Mouse (Mus musculus) spleen, adult 2 months (tissue): Measurements from ENCODE around the gene Gpr153. TPM values are rescaled to one million over a fixed set of nuclear protein-coding genes. Genes with fewer than 3 reads are reported as not detected.

ENCODE experiments used
- DNase-seq, 2 experiments: peaks; one replicate each; pipeline versions ENCODE4 v3.0.0 to v3.0.0-alpha.2; 2012 to 2021; ENCODE audit warnings: low spot score in 2 of 2, low read depth in 1 of 2
- H3K27ac ChIP-seq: fragments of 200-500 bp; 2 replicates; pipeline ENCODE4 v1.5.1; 2012; ENCODE audit warnings: low read length, inconsistent platforms; ENCODE audit not compliant: insufficient read depth
- H3K27me3 ChIP-seq: fragments of 200-500 bp; 2 replicates; pipeline ENCODE4 v1.6.1; 2012; ENCODE audit warnings: mild to moderate bottlenecking, moderate library complexity, low read length, inconsistent platforms; ENCODE audit not compliant: control insufficient read depth, insufficient read depth
- H3K36me3 ChIP-seq: fragments of 200-500 bp; 2 replicates; pipeline ENCODE4 v1.6.1; 2012; ENCODE audit warnings: mild to moderate bottlenecking, low read length, inconsistent platforms; ENCODE audit not compliant: control insufficient read depth, insufficient read depth
- H3K4me1 ChIP-seq: fragments of 200-500 bp; 2 replicates; pipeline ENCODE4 v1.6.1; 2011; ENCODE audit warnings: inconsistent platforms; ENCODE audit not compliant: control insufficient read depth, insufficient read depth, insufficient read length
- H3K4me3 ChIP-seq: fragments of 200-500 bp; 2 replicates; pipeline ENCODE4 v1.5.1; 2011; ENCODE audit warnings: mild to moderate bottlenecking, inconsistent platforms; ENCODE audit not compliant: insufficient read depth, insufficient read length; ENCODE audit errors: extremely low read depth
- CTCF ChIP-seq: fragments of 200-500 bp; IDR thresholded peaks from 2 replicates; pipeline ENCODE4 v1.5.1; 2011; ENCODE audit warnings: mild to moderate bottlenecking, inconsistent platforms; ENCODE audit not compliant: insufficient read depth, insufficient read length, insufficient replicate concordance; ENCODE audit errors: extremely low read depth
- POLR2A ChIP-seq: fragments of 200-500 bp; IDR thresholded peaks from 2 replicates; pipeline ENCODE4 v1.6.1; 2011; ENCODE audit warnings: low read depth, low read length, inconsistent platforms
- WGBS: fragments of 180-500 bp; shearing (Covaris S2); methylation state at CpG from one replicate; pipeline ENCODE4 v1.1.7; 2018; 5-methylcytosine and 5-hydroxymethylcytosine counted together
- polyA plus RNA-seq: library from polyadenylated mRNA; depleted of rRNA; stranded (reverse); fragments of >200 nt; gene quantifications from 2 replicates; pipeline ENCODE4 v1.2.3, GENCODE M21; 2012

Gpr153 gene
- polyA plus RNA-seq, 1 experiment: 10.5 TPM

DNA sequence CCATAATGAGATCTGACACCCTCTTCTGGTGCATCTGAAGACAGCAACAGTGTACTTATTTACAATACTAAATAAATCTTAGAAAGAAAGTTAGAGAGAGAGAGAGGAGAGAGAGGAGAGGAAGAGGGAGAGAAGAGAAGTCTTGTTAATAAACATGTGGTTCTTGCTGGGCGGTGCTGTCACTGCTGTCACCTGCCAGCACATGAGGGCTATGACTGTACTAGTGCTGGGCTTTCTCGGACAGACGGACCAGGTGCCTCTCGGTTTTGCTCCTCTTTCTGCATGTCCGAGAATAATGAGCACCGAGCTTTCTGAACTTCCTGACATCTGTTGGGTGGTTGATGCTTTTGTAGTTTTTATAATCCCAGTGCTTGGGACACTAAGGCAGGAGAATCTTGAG, 23.4 kb upstream of the Gpr153 start:
- Histone ChIP-seq H3K4me3 (no peak overlapping the region), H3K27ac (no peak overlapping the region), H3K4me1 (no peaks in the 10 kb centered on the region), H3K36me3 (no peaks in the 10 kb centered on the region), H3K27me3 (no peaks in the 10 kb centered on the region)
- TF ChIP-seq CTCF (no peak), POLR2A (no peak)
- DNase-seq: no peak
- WGBS: 91% methylated on average over 6 of the region's 6 CpGs

DNA sequence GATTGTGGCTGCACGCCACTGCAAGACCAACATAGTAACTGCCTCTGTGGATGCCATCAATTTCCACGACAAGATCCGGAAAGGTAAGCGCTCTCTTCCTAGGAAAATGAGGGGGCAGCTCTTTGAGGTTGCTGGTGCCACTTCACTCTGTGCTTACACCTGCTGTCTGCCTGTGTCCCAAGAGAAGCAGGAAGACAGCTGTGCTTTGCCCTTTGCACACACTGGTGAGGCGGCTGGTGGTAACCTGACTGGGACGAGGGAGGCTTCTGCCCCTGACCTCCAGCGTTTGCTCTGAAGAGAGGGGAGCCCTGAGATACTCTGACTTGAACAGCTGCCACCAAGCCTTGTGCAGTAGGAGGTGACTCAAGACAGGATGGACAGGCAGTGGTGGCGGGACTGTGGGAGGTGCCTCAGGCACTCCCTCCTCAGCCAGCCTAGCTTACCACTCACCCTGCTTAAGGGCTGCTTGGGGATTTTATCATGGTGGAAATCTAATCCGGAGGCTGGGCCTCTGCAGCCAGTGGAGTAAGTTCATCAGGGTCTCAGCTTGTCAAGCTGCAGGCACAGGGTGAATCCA, 20.8 kb upstream of the Gpr153 start:
- no peak for DNase-seq
- Histone ChIP-seq H3K27me3 (no peaks in the 10 kb centered on the region), H3K36me3 (no peaks in the 10 kb centered on the region), H3K4me1 (no peaks in the 10 kb centered on the region), H3K27ac (no peak overlapping the region), H3K4me3 (no peak overlapping the region)
- WGBS: 87% methylated on average over 9 of the region's 9 CpGs
- TF ChIP-seq CTCF (no peak), POLR2A (no peak)

DNA sequence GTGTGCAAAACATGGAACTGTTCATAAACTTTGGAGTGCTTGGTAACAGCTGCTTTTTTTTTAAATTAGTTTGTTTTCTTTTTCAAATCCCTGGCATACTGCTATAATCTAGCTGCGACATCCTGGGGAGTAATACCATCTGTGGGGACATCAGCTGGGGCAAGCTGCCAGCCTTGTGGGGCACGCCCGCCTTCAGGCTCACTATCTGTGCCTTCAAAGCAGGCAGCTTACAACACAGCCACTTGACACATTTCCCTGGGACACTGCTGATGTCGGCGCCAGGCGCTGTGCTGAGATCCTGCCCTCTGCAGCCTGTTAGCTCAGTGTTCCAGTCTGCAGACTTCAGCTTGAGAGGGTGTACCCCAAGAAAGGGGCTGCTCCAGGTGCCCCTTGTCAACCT, 17.0 kb upstream of the Gpr153 start:
- no peaks in the 10 kb centered on the region for H3K27me3 ChIP-seq
- no peak overlapping the region for H3K4me3 ChIP-seq
- H3K4me1 ChIP-seq: no peaks in the 10 kb centered on the region
- no peak for DNase-seq
- TF ChIP-seq POLR2A: no peak
- no peak for TF ChIP-seq CTCF
- no peaks in the 10 kb centered on the region for H3K36me3 ChIP-seq
- 68% methylated on average over 6 of the region's 6 CpGs for WGBS
- no peak overlapping the region for H3K27ac ChIP-seq

DNA sequence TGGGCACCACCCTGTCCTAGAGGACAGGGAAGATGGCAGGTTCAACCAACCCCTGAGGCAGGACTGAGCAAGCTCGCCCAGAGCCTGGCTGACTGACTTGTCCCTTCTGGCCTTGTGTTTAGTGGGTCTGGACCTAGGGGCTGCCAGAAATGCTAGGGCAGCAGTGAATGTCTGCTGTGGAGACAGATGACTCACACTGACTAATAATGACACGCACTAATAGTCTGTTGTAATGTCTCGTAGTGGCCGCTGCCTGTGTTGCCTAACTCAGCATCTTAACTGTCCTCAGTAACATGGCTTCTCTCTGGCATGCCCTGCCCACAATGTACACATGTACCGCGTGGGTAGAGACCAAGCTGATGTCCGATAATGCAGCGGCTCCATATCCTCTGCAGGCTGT, 13.6 kb upstream of the Gpr153 start:
- no peak for DNase-seq
- TF ChIP-seq CTCF (no peak), POLR2A (no peak)
- Histone ChIP-seq H3K27ac (no peak overlapping the region), H3K27me3 (no peaks in the 10 kb centered on the region), H3K36me3 (no peaks in the 10 kb centered on the region), H3K4me3 (no peak overlapping the region), H3K4me1 (no peaks in the 10 kb centered on the region)
- 90% methylated on average over 8 of the region's 8 CpGs for WGBS

DNA sequence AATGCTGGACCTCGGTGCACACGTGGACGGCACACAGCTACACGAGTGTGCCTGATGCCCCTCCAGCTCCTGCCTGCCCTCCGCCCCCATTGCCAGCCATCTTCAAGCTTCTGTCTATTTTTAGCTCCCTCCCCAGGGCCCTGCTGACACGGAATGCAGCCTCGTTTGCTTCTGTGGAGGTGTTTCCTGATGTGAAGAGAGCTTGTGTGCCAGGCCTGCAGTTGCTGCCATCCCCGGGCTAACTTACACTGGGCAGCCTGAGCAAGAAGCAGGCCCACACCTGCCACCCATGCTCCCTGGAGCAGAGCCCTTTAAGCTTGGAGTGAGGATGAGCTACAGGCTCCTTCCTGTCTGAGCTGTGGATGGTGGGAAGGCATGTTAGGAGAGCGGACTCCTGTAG, 11.8 kb upstream of the Gpr153 start:
- TF ChIP-seq CTCF: no peak
- no peak for TF ChIP-seq POLR2A
- Histone ChIP-seq H3K4me3 (no peak overlapping the region), H3K4me1 (no peaks in the 10 kb centered on the region), H3K36me3 (no peaks in the 10 kb centered on the region), H3K27me3 (no peaks in the 10 kb centered on the region), H3K27ac (no peak overlapping the region)
- no peak for DNase-seq
- 75% methylated on average over 9 of the region's 9 CpGs for WGBS

DNA sequence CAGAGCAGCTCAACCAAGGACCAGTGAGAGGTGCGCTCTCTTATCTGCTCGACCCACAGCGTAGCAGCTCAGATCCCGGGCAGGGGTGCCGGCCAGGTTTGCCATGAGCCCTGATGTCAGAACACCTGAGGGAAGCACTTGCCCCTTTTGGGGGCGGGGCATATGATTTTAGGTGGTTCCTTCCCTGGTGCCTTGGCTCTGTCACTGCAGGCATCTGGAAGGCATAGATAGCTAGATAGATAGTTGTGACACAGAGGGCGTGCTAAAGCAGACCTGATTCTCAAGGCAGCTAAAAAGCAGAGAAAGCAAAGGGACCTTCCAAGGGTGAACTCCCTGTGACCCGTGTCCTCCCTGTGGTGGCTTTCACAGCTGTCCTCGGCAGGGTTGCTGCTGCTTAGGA, 10.9 kb upstream of the Gpr153 start:
- 85% methylated on average over 9 of the region's 9 CpGs for whole genome bisulfite sequencing
- H3K27me3 ChIP-seq: no peaks in the 10 kb centered on the region
- no peak overlapping the region for H3K27ac ChIP-seq
- DNase-seq: no peak
- no peaks in the 10 kb centered on the region for H3K4me1 ChIP-seq
- TF ChIP-seq CTCF: no peak
- no peak for TF ChIP-seq POLR2A
- no peak overlapping the region for H3K4me3 ChIP-seq
- no peaks in the 10 kb centered on the region for H3K36me3 ChIP-seq

DNA sequence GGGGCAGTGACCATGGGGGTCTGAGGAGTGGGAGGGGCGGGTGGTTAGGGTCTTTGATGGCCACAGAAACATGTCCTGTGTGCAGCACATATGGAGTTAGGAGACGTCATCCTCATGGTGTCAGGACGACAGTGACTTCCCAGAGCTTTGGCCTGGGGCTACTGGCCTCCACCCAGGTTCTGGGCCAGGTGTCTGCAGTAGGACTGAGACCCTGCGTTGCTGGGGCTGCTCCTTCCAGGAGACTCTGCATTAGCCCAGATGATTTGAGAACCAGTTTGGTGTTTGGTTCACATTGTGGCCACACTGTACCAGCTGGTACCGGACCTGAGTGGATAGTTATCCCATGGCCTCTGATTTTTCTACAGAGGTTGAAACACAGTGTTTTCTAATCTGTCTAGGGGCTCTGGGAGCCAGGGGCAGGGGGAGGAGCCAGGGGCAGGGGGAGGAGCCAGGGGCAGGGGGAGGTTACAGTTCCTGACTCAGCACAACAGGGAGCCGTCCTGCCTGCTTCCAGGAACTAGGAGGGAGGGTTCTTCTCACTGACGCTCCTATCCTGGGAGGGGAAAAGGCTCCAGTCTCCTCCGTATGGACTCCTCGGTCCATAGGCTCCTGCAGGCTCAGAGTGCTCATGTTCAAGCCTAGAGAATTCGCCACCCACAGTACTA, 10.4 kb upstream of the Gpr153 start:
- Histone ChIP-seq H3K27ac (no peak overlapping the region), H3K4me3 (no peak overlapping the region), H3K27me3 (no peaks in the 10 kb centered on the region), H3K4me1 (no peaks in the 10 kb centered on the region), H3K36me3 (no peaks in the 10 kb centered on the region)
- no peak for DNase-seq
- TF ChIP-seq POLR2A (no peak), CTCF (no peak)
- 86% methylated on average over 10 of the region's 10 CpGs for WGBS
